Mouse (Mus musculus) small intestine, adult 2 months (tissue): ENCODE data around the gene Gm5431. TPM values are rescaled to one million over a fixed set of nuclear protein-coding genes. Genes with fewer than 3 reads are reported as not detected.
"Not testable (repeated sequence)": the region's sequence is repeated elsewhere in the genome, so short reads cannot be mapped to it uniquely, and the experiment has no call there.

ENCODE experiments used
- H3K27ac ChIP-seq: fragments of 200-500 bp; 2 replicates; pipeline ENCODE4 v1.5.1; 2012; ENCODE audit warnings: low read depth, low read length, control low read depth, inconsistent platforms; ENCODE audit not compliant: insufficient read depth
- H3K27me3 ChIP-seq: fragments of 200-500 bp; 2 replicates; pipeline ENCODE4 v1.6.1; 2012; ENCODE audit warnings: mild to moderate bottlenecking, moderate library complexity, low read length, inconsistent platforms; ENCODE audit not compliant: control insufficient read depth, insufficient read depth
- H3K36me3 ChIP-seq: fragments of 200-500 bp; 2 replicates; pipeline ENCODE4 v1.6.1; 2012; ENCODE audit warnings: mild to moderate bottlenecking, low read length, control low read depth, inconsistent platforms; ENCODE audit not compliant: control insufficient read depth, insufficient read depth
- H3K4me1 ChIP-seq: fragments of 200-500 bp; 2 replicates; pipeline ENCODE4 v1.6.1; 2012; ENCODE audit warnings: low read length, inconsistent platforms, mixed read lengths; ENCODE audit not compliant: control insufficient read depth, insufficient read depth, insufficient read length
- H3K4me3 ChIP-seq: fragments of 200-500 bp; 2 replicates; pipeline ENCODE4 v1.5.1; 2012; ENCODE audit warnings: low read depth, mild to moderate bottlenecking, control low read depth, inconsistent platforms, low read length, moderate library complexity
- CTCF ChIP-seq: fragments of 200-500 bp; IDR thresholded peaks from 2 replicates; pipeline ENCODE4 v1.5.1; 2012; ENCODE audit warnings: low read depth, mild to moderate bottlenecking, control low read depth, inconsistent platforms, low read length, moderate library complexity, mixed read lengths; ENCODE audit not compliant: insufficient replicate concordance, insufficient read length; ENCODE audit errors: extremely low read depth
- POLR2A ChIP-seq: fragments of 200-500 bp; IDR thresholded peaks from 2 replicates; pipeline ENCODE4 v1.6.1; 2012; ENCODE audit warnings: low read depth, mild to moderate bottlenecking, control low read depth, inconsistent platforms, low read length, moderate library complexity
- WGBS: fragments of 180-500 bp; shearing (Covaris S2); methylation state at CpG from one replicate; pipeline ENCODE4 v1.1.7; 2018; 5-methylcytosine and 5-hydroxymethylcytosine counted together
- polyA plus RNA-seq: library from polyadenylated mRNA; depleted of rRNA; stranded (reverse); fragments of >200 nt; gene quantifications from 2 replicates; pipeline ENCODE4 v1.2.3, GENCODE M21; 2012

Gene Gm5431
- polyA plus RNA-seq, 1 experiment = 3.1 TPM

DNA sequence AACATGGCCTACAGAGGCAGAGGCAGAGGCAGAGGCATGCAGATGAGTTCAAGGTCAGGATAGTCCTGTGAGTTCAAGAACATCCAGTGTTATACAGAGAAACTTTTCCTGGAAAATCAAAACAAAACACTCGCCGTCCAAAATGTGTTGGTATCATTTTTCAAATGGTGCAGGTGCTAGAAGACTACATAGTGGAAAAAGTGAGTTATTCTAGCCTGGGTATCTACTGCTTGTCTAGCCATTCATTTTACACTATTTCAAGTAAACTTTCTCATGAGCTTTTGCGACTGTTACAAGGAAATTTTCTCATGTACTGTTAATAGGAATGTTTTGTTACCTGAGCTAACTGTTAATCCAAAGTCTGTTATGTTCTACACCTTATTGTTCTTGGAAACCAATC lies 16.4 kb upstream of the Gm5431 start:
- Histone ChIP-seq H3K36me3 (no peaks in the 10 kb centered on the region), H3K27ac (no peak overlapping the region), H3K4me3 (no peak overlapping the region), H3K27me3 (no peaks in the 10 kb centered on the region), H3K4me1 (peaks cover 8% of the 10 kb centered on the region; the same call in 1 of the 2 replicates)
- TF ChIP-seq POLR2A = no peak
- 71% methylated on average over 3 of the region's 3 CpGs for WGBS

DNA sequence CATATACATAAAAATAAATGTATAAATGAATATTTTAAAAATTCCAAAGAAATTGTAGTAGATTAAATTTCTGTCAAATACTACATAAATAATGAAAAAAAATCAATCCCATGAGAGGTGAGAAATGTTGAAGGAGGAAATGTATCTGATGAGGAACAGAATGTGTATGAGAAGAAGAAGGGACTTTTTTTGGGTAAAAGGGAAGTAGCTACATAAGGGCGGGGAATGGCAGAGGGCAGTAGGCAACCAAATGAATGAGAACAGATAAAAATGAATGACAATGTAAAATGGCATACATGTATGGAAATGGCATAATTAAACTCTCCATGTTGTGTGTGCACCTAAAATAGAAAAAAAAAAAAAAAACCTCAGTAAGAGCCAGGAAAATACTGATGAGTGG lies 11.6 kb upstream of the Gm5431 start:
- no peak overlapping the region for H3K27ac ChIP-seq
- no peaks in the 10 kb centered on the region for H3K36me3 ChIP-seq
- WGBS = 92% methylated on average over 1 of the region's 1 CpGs
- no peak for TF ChIP-seq CTCF
- TF ChIP-seq POLR2A = no peak
- no peaks in the 10 kb centered on the region for H3K27me3 ChIP-seq
- peaks cover 2% of the 10 kb centered on the region; the same call in 1 of the 2 replicates for H3K4me1 ChIP-seq
- H3K4me3 ChIP-seq = no peak overlapping the region

DNA sequence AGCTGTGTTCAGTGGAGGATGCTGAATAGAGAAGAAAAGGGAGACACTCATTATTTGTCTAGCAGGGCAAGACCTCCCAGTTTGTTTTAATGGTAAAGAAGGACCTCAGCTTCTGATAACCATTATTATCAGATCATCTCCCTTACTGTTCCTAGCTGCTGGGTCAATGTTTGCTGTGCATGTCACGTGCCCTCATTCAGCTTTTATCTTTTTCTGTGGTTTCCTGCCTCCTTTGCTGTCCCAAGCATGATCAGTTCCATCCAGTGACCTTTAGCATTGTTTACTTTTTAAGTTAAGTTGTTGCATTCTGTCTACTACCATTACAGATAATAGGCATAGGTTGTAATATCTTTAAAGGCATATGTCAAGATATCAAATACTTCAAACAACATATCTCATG lies 6.4 kb upstream of the Gm5431 start:
- TF ChIP-seq POLR2A = no peak
- TF ChIP-seq CTCF = no peak
- no peak overlapping the region for H3K27ac ChIP-seq
- no peaks in the 10 kb centered on the region for H3K36me3 ChIP-seq
- no peak overlapping the region for H3K4me3 ChIP-seq
- no peaks in the 10 kb centered on the region for H3K27me3 ChIP-seq
- peaks cover 2% of the 10 kb centered on the region; the same call in 1 of the 2 replicates for H3K4me1 ChIP-seq
- 39% methylated on average over 1 of the region's 1 CpGs for WGBS

DNA sequence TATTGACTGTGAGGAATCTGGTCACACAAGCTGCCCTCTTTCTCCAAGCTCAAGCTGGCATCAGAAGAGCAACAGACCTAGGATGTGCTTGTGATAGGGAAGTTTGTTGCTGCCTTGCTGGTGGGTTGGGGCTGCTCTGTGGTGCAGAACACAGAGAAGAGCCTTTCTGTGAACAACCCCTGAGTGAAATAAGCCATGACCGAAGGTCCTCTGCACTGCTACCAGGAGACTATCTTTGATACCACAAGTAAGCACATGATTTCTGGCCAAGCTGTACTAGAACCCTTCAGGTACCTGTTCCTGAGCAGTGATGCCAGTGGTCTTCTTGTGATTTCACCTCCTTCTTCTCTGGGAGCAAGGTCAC lies 465 bp downstream of the Gm5431 start:
- H3K27ac ChIP-seq = peak overlapping the region; percentile 93
- WGBS = 47% methylated on average over 1 of the region's 1 CpGs

DNA sequence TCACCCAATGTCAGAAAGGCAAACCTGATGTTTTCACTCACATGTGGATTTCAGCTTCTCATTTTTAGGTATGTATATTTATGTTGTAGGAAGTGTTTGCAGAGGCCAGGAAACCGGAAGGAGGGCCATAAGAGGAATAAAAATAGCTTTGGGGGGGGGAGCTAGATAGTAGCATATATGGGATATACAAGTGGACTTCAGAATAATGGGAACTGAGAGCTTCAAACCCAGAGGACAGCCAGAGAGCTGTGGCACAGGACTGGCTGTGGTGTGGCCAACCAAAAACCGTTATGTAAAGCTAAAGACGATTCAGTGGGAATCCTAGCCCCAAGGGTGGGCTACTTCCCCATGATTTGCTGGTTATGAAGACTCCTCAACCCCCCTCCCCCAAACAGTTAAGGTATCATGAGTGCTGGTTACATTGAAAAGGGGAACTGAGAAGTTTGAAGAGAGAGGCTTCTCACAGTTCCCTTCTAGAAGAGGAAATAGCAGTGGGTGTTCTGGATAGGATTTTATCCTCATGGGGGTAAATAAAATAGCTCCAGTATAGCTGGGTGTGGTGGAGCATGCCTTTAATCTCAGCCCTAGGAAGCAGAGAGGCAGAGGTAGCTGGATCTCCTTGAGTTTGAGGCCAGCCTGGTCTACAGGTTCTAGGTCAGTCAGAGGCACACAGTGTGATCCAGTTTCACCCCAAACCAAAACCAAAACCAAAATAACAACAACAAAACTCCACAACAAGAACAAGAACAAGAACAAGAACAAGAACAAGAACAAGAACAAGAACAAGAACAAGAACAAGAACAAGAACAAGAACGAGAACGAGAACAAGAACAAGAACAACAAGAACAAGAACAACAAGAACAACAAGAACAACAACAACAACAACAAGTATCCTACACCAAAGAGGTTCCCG lies 1.1 kb downstream of the Gm5431 start:
- H3K4me3 ChIP-seq = peak overlapping the region; percentile 38; the same call in 1 of the 2 replicates
- H3K36me3 ChIP-seq, H3K27me3 ChIP-seq: not testable (repeated sequence)
- peak overlapping the region; percentile 93 for H3K27ac ChIP-seq
- H3K4me1 ChIP-seq = peaks cover 16% of the 10 kb centered on the region
- 80% methylated on average over 6 of the region's 6 CpGs for WGBS

More for the DNA sequence above, 465 bp downstream of the Gm5431 start:
- peaks cover 16% of the 10 kb centered on the region for H3K4me1 ChIP-seq
- not testable (repeated sequence) for H3K27me3 ChIP-seq, H3K36me3 ChIP-seq
- peak overlapping the region; percentile 32; the same call in 1 of the 2 replicates for H3K4me3 ChIP-seq

DNA sequence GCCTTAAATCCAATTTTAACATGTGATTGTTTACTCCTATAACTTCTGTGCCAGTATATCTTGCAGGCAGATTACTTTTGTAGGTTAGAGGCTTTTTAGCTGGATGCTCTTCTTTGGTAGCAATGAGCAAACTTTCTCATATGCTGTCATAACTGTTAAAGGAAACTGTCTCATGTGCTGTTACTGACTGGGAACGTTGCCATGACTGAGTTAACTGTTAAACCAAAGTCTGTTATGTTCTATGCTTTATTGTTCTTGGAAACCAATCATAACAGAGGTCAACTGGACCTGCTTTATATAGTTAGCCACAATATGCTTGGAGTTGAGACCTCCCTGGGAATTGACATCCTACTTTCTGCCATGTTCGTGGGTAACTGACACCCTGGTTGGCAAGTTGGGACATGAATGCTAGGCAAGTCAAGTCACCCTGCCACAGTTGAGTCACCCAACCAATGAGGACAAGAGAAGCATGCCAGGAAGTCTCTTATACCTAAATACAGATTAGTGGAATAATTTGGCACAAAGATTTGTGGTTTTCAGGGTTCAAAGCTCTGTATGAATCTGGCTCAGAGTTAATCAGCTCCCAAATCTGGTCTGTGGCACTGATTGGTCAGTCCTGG lies 3.1 kb downstream of the Gm5431 start:
- TF ChIP-seq CTCF (no peak), POLR2A (no peak)
- WGBS = 15% methylated on average over 2 of the region's 2 CpGs
- Histone ChIP-seq H3K36me3 (peaks cover 3% of the 10 kb centered on the region; the same call in 1 of the 2 replicates), H3K27me3 (no peaks in the 10 kb centered on the region), H3K4me3 (no peak overlapping the region), H3K27ac (peak overlapping the region; percentile 84), H3K4me1 (peaks cover 16% of the 10 kb centered on the region)

DNA sequence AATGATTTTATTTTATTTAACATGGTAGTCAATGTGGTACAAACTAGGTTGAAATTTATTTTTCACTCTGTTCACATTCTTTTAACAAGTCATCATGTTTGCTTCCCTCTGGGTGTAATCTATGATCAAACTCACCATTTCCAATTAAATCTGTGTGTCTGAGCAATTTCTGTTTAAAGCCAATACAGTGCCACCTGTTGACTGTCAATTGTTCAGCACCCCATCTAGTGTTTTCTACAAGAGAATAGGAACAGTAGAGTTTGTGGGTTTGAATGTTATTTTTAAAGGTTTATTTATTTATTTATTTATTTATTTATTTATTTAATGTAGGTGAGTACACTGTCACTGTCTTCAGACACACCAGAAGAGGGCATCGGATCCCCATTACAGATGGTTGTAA lies 25.3 kb downstream of the Gm5431 start:
- Histone ChIP-seq H3K27me3 (no peaks in the 10 kb centered on the region), H3K4me3 (no peak overlapping the region), H3K27ac (no peak overlapping the region), H3K4me1 (peaks cover 8% of the 10 kb centered on the region; the same call in 1 of the 2 replicates), H3K36me3 (no peaks in the 10 kb centered on the region)
- TF ChIP-seq POLR2A (no peak), CTCF (no peak)
- 92% methylated on average over 1 of the region's 1 CpGs for WGBS

DNA sequence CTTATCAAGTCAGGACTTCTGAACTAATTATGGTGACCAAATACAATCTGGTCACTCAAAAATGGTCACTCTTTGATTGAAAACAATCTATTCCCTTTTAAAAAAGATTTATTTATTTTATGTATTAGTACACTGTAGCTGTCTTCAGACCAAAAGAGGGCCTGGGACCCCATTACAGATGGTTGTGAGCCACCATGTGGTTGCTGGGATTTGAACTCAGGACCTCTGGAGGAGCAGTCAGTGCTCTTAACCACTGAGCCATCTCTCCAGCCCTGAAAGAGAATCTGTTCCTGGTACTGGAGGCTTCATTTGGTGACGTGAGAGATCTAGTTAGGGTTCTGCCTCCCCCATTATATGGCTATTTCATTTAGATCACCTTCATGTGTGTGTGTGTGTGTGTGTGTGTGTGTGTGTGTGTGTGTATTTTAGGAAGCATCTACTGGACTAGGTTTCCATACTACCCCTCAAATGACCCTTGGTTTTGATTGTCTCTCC lies 26.6 kb downstream of the Gm5431 start:
- not testable (repeated sequence) for H3K27me3 ChIP-seq, H3K4me3 ChIP-seq, H3K4me1 ChIP-seq, H3K27ac ChIP-seq, H3K36me3 ChIP-seq
- WGBS = 93% methylated on average over 1 of the region's 1 CpGs
